Mouse (Mus musculus): ENCODE results near the gene Cmtm7. TPM values are rescaled to one million over a fixed set of nuclear protein-coding genes. Genes with fewer than 3 reads are reported as not detected.
"Not testable (repeated sequence)": the region's sequence is repeated elsewhere in the genome, so short reads cannot be mapped to it uniquely, and the experiment has no call there.

Gene Cmtm7
- total RNA-seq, 2 experiments from 2014 or later, result 928 to 1,044 TPM

DNA sequence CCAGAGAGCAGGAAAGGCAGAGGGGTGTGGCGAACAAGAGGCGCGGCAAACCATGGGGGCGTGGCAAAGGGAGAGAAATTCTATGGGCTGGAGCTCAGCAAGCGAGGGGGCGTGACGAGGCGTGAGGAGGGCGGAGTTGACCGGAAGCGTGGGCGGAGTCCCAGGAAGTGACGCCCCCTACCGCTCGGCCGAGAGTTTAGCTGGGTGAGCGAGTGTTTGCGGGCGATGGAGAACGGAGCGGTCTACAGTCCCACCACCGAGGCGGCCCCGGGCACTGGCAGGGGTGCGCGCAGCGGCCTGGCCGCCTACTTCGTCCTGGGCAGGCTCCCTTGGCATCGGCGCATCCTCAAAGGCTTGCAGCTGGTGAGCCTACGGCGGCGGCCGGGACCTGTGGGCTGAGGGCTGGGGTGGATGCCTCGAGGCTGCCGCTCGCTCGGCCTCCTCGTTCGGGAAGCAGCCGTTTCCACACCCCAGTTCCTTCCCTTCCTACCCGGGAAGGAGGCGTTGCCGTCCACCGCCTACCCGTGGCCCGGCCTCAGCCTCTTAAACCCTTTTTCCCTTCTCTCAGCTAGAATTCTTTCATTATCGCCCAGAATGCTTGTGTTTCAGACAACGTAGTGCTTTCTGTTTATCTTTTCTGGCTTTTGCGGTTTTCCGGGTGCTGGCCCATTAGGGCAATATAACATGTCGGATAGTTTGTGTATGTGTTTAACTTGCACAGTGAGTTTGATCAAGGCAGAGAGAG is 50.5 kb downstream of the Cmtm7 start, which contains the start of gene Cmtm6:
Gene Cmtm6 (plus strand): TSS at position 106 of the 745 bp plus-strand sequence.
- peak; percentile 94 for ATAC-seq (replicated peaks; ENCODE audit: poor library complexity, severe bottlenecking)

DNA sequence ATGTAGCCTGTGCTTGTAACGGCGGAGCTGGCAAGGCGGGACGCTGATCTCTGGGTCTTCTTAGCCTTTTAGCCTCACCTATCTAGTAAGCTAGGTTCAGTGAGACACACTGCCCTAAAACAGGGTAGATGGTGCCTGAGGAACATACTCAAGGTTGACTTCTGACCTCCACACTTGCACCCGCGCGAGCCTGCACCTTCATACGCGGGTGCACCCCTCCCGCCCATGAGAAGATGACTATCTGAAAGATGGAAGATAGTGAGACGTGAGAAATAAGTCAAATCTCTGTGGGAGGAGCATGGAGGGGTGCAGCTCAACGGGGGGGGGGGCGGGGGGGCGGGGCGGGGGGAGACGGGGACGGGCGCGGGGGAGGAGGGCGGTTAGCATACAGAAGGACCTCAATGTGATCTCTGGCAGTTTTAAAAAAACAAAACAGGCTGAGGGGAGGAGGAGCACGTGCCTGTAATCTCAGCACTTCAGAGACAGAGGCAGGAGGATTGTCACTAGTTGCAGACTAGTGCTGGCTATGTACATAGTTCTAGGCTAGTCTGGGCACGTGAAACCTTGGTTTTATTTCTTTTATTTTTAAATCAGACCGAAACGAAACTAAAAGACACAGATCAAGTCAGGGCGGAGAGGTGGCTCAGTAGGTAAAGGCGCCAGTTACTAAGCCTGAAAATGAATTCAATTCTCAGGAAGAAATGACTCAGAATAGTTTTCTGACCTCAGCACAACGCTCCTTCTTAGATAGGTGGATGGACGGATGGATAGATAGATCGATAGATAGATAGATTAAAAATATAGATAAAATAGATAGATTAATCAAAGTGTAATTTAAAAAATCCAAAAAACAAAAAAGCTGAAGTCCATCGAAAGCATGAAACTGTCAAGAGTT is 51.5 kb downstream of the Cmtm7 start:
- ATAC-seq (replicated peaks; ENCODE audit: poor library complexity, severe bottlenecking), result 0 out of 2 replicates have a peak, but pooled peaks have one; percentile 10

DNA sequence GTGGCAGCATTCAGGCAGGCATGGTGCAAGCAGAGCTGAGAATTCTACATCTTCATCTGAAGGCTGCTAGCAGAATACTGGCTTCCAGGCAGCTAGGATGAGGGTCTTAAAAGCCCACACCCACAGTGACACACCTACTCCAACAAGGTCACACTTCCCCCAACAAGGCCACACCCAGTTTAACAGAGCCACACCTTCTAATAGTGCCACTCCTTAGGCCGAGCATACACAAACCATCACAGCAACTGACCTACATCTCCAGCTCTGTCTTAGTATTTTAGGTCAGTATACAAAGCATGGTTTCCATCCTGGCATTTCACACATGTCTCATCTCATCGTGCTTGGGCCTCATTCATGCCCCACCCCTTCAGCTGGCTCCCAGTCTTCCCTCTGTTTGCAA is 53.2 kb downstream of the Cmtm7 start:
- not testable (repeated sequence) for ATAC-seq (replicated peaks; ENCODE audit: poor library complexity, severe bottlenecking)

DNA sequence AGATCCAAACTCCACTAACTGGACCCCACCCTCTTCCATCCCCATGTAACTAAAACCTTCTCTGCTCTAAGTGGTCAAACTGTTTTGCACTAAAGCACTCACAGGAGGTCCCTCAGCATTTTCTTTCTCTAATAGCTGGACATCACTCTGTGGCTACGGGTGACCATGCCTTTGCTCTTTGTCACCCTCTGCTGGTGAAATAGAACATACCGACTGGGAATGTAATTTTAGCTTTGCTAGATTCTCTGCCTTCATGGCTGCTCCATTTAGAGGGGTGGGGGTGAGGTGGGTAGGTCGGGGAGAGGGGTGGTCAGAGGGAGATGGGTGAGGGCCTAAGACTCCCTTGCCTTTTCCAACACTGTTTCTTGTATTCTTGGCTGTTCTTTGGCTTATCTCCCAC is 54.3 kb downstream of the Cmtm7 start:
- ATAC-seq (replicated peaks; ENCODE audit: poor library complexity, severe bottlenecking), result 0 out of 2 replicates have a peak, but pooled peaks have one; percentile 18

DNA sequence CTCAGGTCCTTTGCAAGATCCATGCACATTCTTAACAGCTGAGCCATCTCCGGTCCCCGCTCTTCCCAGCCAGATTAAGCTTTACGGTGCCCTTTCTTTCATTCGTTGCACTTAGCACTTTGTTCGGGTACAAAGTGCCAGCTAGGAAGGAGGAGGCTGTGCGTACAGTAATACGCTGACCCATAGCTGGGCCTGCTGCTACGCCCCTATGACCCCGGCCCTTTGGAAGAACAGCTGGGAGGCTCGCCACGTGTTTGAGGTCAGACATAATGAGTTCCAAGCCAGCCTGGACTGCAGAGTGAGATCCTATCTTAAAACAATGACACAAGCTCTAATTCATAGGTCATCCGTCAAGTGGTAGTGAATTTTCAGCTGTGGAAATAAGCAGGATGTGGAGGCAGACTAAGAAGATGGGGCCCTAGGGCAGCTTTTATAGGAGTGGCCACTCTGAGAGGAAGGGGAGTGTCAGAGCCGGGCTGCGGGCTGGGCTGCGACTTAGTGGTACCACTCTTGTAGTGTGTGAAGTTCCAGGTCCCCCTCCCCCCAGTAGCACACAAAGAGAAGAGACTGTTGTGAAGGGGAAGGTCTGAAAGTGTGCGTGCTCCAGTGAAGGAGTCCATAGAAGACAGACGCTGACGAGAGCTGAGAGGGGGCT is 64.9 kb downstream of the Cmtm7 start:
- no peak for ATAC-seq (replicated peaks; ENCODE audit: poor library complexity, severe bottlenecking)

DNA sequence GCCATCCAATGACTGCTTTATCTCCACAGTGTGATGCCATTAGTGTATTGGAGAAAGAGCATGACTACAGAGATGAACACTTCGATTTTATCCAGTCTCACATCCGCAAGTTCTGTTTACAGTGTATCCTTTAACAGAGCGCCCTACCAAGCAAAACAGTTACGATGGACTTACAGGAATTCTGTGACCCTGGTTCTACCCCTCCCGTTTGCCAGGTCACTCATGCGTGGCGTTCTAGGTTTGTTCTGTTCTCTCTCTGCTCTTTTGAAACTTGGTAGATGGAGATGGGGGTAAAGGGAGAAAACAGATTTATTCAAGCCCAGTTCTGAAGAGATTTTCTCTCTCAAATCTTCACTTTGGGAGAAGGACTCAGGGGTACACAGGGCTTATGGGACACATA is 68.2 kb downstream of the Cmtm7 start:
- ATAC-seq (replicated peaks; ENCODE audit: poor library complexity, severe bottlenecking), result no peak

DNA sequence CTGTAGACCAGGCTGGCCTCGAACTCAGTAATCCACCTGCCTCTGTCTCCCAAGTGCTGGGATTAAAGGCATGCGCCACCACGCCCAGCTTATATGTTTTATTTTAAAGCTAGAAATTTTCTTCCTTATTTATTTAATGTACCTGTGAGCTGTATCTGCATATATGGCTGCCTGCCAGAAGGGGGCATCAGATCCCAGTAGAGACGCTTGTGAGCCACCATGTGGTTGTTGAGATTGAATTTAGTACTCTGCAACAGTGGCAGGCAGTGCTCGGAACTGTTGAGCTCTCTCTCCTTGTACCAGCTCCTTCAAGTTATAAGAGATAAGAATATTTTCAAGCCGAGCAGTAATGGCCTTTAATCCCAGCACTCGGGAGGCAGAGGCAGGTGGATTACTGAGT is 71.3 kb downstream of the Cmtm7 start:
- peak; percentile 73 for ATAC-seq (replicated peaks; ENCODE audit: poor library complexity, severe bottlenecking)

DNA sequence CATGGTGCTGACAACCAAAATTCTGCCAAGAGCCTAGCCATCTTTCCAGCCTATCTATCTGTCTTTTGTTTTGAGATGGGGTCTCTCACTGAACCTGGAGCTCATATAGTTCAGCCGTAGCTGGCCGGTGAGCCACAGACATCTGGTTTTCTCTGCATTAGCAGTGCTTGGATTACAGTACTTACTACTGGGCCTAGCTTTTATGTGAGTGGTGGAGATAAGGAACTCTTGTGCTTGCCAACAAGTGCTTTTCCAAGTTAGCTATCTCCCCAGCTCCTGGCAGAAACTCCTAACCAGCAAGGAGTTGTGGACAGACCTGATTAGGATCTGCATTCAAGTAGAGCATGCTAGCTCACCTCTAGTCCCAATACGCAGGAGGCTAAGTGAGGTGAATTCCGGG is 73.9 kb downstream of the Cmtm7 start:
- no peak for ATAC-seq (replicated peaks; ENCODE audit: poor library complexity, severe bottlenecking)

Other genes with a start within 250 kb of the Cmtm7 start
- gene Trim71, start 217.5 kb downstream of the Cmtm7 start, total RNA-seq (2014; fragmentation: Nextera tagmentation), result not detected in 2 replicates
- gene Trim71, start 217.5 kb downstream of the Cmtm7 start, total RNA-seq (2017), result not detected in 2 replicates
- gene Cnot10, start 141.7 kb downstream of the Cmtm7 start, total RNA-seq (2014; fragmentation: Nextera tagmentation), result 36.6 and 48.7 TPM in 2 replicates
- gene Cnot10, start 141.7 kb downstream of the Cmtm7 start, total RNA-seq (2017), result 55.7 and 60.1 TPM in 2 replicates
- gene Dync1li1, start 93.1 kb downstream of the Cmtm7 start, total RNA-seq (2014; fragmentation: Nextera tagmentation), result 23.6 and 32.6 TPM in 2 replicates
- 44.0 and 45.1 TPM in 2 replicates for gene Dync1li1, start 93.1 kb downstream of the Cmtm7 start, total RNA-seq (2017)
- gene Cmtm6, start 50.7 kb downstream of the Cmtm7 start, total RNA-seq (2014; fragmentation: Nextera tagmentation), result 26.2 and 30.5 TPM in 2 replicates
- gene Cmtm6, start 50.7 kb downstream of the Cmtm7 start, total RNA-seq (2017), result 46.7 and 50.0 TPM in 2 replicates
- 3.2 and 3.9 TPM in 2 replicates for gene Cmtm8, start 62.3 kb upstream of the Cmtm7 start, total RNA-seq (2014; fragmentation: Nextera tagmentation)
- 2.4 and 2.9 TPM in 2 replicates for gene Cmtm8, start 62.3 kb upstream of the Cmtm7 start, total RNA-seq (2017)
- gene Gpd1l, start 152.1 kb upstream of the Cmtm7 start, total RNA-seq (2014; fragmentation: Nextera tagmentation), result 31.0 and 42.0 TPM in 2 replicates
- gene Gpd1l, start 152.1 kb upstream of the Cmtm7 start, total RNA-seq (2017), result 33.7 and 36.8 TPM in 2 replicates
- gene Osbpl10, start 196.7 kb upstream of the Cmtm7 start, total RNA-seq (2014; fragmentation: Nextera tagmentation), result 0.45 TPM in 1 of 2 replicates, not detected in the other
- gene Osbpl10, start 196.7 kb upstream of the Cmtm7 start, total RNA-seq (2017), result 0.13 and 0.21 TPM in 2 replicates
- gene Rps27rt, start 200.9 kb upstream of the Cmtm7 start, total RNA-seq (2014; fragmentation: Nextera tagmentation), result 358 and 366 TPM in 2 replicates
- gene Rps27rt, start 200.9 kb upstream of the Cmtm7 start, total RNA-seq (2017), result 177 and 225 TPM in 2 replicates

All from granulocyte monocyte progenitor cell, adult 5-6 weeks (primary cell).